Mouse (Mus musculus): ENCODE measurements around the gene Rassf4. TPM values are rescaled to one million over a fixed set of nuclear protein-coding genes. Genes with fewer than 3 reads are reported as not detected.
A peak's percentile ranks its signal among the peaks of the same experiment; 100 is the strongest.
"Not testable (repeated sequence)": the region's sequence is repeated elsewhere in the genome, so short reads cannot be mapped to it uniquely, and the experiment has no call there.

Gene Rassf4
- total RNA-seq, 2 experiments from 2014 or later = 46.8 to 79.9 TPM

GRCm38 (mm10) chr6:116642942-116643341 lies 30.8 kb downstream of the Rassf4 start:
- no peak for ATAC-seq (replicated peaks; ENCODE audit: poor library complexity, severe bottlenecking)

- no peak for ATAC-seq (replicated peaks; ENCODE audit: poor library complexity, severe bottlenecking)
These were observed 34.1 kb downstream of the Rassf4 start for GRCm38 (mm10) chr6:116639663-116640062.

GRCm38 (mm10) chr6:116638871-116639270 lies 34.9 kb downstream of the Rassf4 start:
- ATAC-seq (replicated peaks; ENCODE audit: poor library complexity, severe bottlenecking) = no peak

- ATAC-seq (replicated peaks; ENCODE audit: poor library complexity, severe bottlenecking) = no peak
These were observed 36.3 kb downstream of the Rassf4 start for GRCm38 (mm10) chr6:116637496-116637895.

- no peak for ATAC-seq (replicated peaks; ENCODE audit: poor library complexity, severe bottlenecking)
These were observed 37.0 kb downstream of the Rassf4 start for GRCm38 (mm10) chr6:116636581-116637235.

GRCm38 (mm10) chr6:116635251-116636180 lies 38.2 kb downstream of the Rassf4 start:
- no peak for ATAC-seq (replicated peaks; ENCODE audit: poor library complexity, severe bottlenecking)

- no peak for ATAC-seq (replicated peaks; ENCODE audit: poor library complexity, severe bottlenecking)
These were observed 39.7 kb downstream of the Rassf4 start for GRCm38 (mm10) chr6:116633741-116634695.

GRCm38 (mm10) chr6:116632129-116632528 lies 41.6 kb downstream of the Rassf4 start:
- peak; percentile 47 for ATAC-seq (replicated peaks; ENCODE audit: poor library complexity, severe bottlenecking)

GRCm38 (mm10) chr6:116629766-116630165 lies 44.0 kb downstream of the Rassf4 start:
- ATAC-seq (replicated peaks; ENCODE audit: poor library complexity, severe bottlenecking) = no peak

- peak; percentile 62 for ATAC-seq (replicated peaks; ENCODE audit: poor library complexity, severe bottlenecking)
These were observed 45.1 kb downstream of the Rassf4 start, which contains the start of gene Zfp422 for GRCm38 (mm10) chr6:116628539-116629171. Zfp422 (minus strand) TSS chr6:116628999.

- ATAC-seq (replicated peaks; ENCODE audit: poor library complexity, severe bottlenecking) = no peak
These were observed 45.7 kb downstream of the Rassf4 start for GRCm38 (mm10) chr6:116628095-116628494.

GRCm38 (mm10) chr6:116626417-116626816 lies 47.3 kb downstream of the Rassf4 start:
- ATAC-seq (replicated peaks; ENCODE audit: poor library complexity, severe bottlenecking) = not testable (repeated sequence)

GRCm38 (mm10) chr6:116621318-116622023 lies 52.3 kb downstream of the Rassf4 start:
- peak; percentile 84 for ATAC-seq (replicated peaks; ENCODE audit: poor library complexity, severe bottlenecking)

- no peak for ATAC-seq (replicated peaks; ENCODE audit: poor library complexity, severe bottlenecking)
These were observed 55.7 kb downstream of the Rassf4 start for GRCm38 (mm10) chr6:116618073-116618472.

- ATAC-seq (replicated peaks; ENCODE audit: poor library complexity, severe bottlenecking) = no peak
These were observed 58.0 kb downstream of the Rassf4 start for GRCm38 (mm10) chr6:116615719-116616118.

GRCm38 (mm10) chr6:116607230-116607629 lies 66.5 kb downstream of the Rassf4 start:
- 0 out of 2 replicates have a peak, but pooled peaks have one; percentile 48 for ATAC-seq (replicated peaks; ENCODE audit: poor library complexity, severe bottlenecking)

- ATAC-seq (replicated peaks; ENCODE audit: poor library complexity, severe bottlenecking) = not testable (repeated sequence)
These were observed 72.8 kb downstream of the Rassf4 start for GRCm38 (mm10) chr6:116600969-116601368.

GRCm38 (mm10) chr6:116584095-116584494 lies 89.7 kb downstream of the Rassf4 start, which contains the start of gene Olfr215:
Olfr215 (minus strand) TSS chr6:116584195.
- no peak for ATAC-seq (replicated peaks; ENCODE audit: poor library complexity, severe bottlenecking)

Measured in granulocyte monocyte progenitor cell, adult 5-6 weeks (primary cell).